Mouse (Mus musculus): ENCODE results near the gene Tnfrsf9.

- TF ChIP-seq GATA1 (IDR thresholded peaks at IDR 0.05; ENCODE audit: low read length), result no peak
- no peak for TF ChIP-seq TAL1 (IDR thresholded peaks at IDR 0.05; ENCODE audit: low read length)
Observed at GRCm38 (mm10) chr4:150939991-150940651, 25.8 kb downstream of the Tnfrsf9 start.
